Mouse (Mus musculus) heart, adult 2 months (tissue): ENCODE measurements around the gene Tbc1d10b. TPM values are rescaled to one million over a fixed set of nuclear protein-coding genes. Genes with fewer than 3 reads are reported as not detected.

ENCODE experiments used
- DNase-seq, 2 experiments: peaks; one replicate each; pipeline ENCODE4 v3.0.0; 2021
- H3K27ac ChIP-seq: fragments of 200-600 bp; 2 replicates; pipeline ENCODE4 v1.8.1; 2022
- H3K27me3 ChIP-seq: fragments of 200-500 bp; 2 replicates; pipeline ENCODE4 v1.6.1; 2012; ENCODE audit warnings: mild to moderate bottlenecking, low read length, inconsistent platforms, mixed read lengths; ENCODE audit not compliant: control insufficient read depth, insufficient read depth
- H3K36me3 ChIP-seq: fragments of 200-500 bp; 2 replicates; pipeline ENCODE4 v1.6.1; 2012; ENCODE audit warnings: low read length, inconsistent platforms; ENCODE audit not compliant: control insufficient read depth, insufficient read depth
- H3K4me1 ChIP-seq: fragments of 200-500 bp; 2 replicates; pipeline ENCODE4 v1.6.1; 2011; ENCODE audit warnings: low read length; ENCODE audit not compliant: control insufficient read depth, insufficient read depth
- H3K4me3 ChIP-seq: fragments of 200-600 bp; 2 replicates; pipeline ENCODE4 v1.8.1; 2022
- H3K79me2 ChIP-seq: fragments of 200-500 bp; replicated peaks from 2 replicates; pipeline ENCODE4 v1.6.1; 2012; ENCODE audit warnings: mild to moderate bottlenecking, inconsistent platforms, low read length, moderate library complexity, mixed read lengths; ENCODE audit not compliant: control insufficient read depth, insufficient read depth
- H3K9ac ChIP-seq: fragments of 200-500 bp; 2 replicates; pipeline ENCODE4 v1.6.1; 2012; ENCODE audit warnings: low read depth, mild to moderate bottlenecking, control low read depth, inconsistent platforms, low read length, mixed read lengths
- CTCF ChIP-seq: fragments of 200-600 bp; IDR thresholded peaks from 2 replicates; pipeline ENCODE4 v1.8.1; 2022; ENCODE audit warnings: antibody characterized with exemption, mild to moderate bottlenecking, moderate library complexity
- EP300 ChIP-seq: fragments of 200-500 bp; IDR thresholded peaks from 2 replicates; pipeline ENCODE4 v1.6.1; 2011; ENCODE audit warnings: low read depth, low read length, control low read depth; ENCODE audit not compliant: insufficient read depth
- POLR2A ChIP-seq: fragments of 200-500 bp; IDR thresholded peaks from 2 replicates; pipeline ENCODE4 v1.6.1; 2011; ENCODE audit warnings: mild to moderate bottlenecking, low read depth, low read length, control low read depth; ENCODE audit not compliant: insufficient read depth
- WGBS: fragments of 180-500 bp; shearing (Covaris S2); methylation state at CpG from one replicate; pipeline ENCODE4 v1.1.7; 2018; 5-methylcytosine and 5-hydroxymethylcytosine counted together
- intact Hi-C: fragments of 180-260 bp; cut with DNase I; formaldehyde crosslinking; loops from one replicate; pipeline ENCODE4 v1.15.1; 2025
- long read RNA-seq: library from polyadenylated mRNA; stranded (forward); transcript quantifications from one replicate; pipeline ENCODE4 v2.0.0, GENCODE M21; 2021
- polyA plus RNA-seq: library from polyadenylated mRNA; depleted of rRNA; stranded (reverse); fragments of >200 nt; gene quantifications from 2 replicates; pipeline ENCODE4 v1.2.3, GENCODE M21; 2012; rRNA removed
- total RNA-seq, 2 experiments: library from RNA; stranded (reverse); gene quantifications; 2 replicates each; pipeline ENCODE4 v1.2.3; 2021

Gene Tbc1d10b
- total RNA-seq: 10 to 100 TPM; 20.5 to 22.0 TPM
- 13.6 and 17.4 TPM in 2 replicates for polyA plus RNA-seq
- long read RNA-seq, transcript Tbc1d10b-201 (9 exons, 3,614 nt): major isoform, 24 of 35 reads
- long read RNA-seq, partial matches to known transcripts: 2 of 35 reads
- long read RNA-seq, other reads (novel, unspliced or antisense): 9 of 35 reads

DNA sequence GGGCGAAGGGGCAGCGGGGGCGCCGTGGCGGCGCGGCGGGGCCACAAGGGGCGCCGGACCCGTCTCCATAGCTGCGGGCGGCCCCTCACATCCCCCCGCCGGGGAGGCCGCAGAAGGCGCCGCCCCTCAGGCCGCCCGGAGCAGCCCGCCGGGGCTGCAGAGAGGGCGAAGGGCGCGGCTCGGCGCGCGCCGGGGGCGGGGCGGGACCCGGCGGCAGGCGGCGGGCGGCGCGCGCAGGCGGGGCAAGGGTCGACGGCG is at the start of gene Tbc1d10b:
Gene Tbc1d10b (minus strand): TSS at position 174 of the 258 bp plus-strand sequence.
- WGBS: under 1% methylated on average over 20 of the region's 44 CpGs
- intact Hi-C loops: loop anchor here (1.0 to 10.0 kb wide), 2 partner anchors 12 to 623 kb away; partner anchors contain the start of genes Apobr, Cd2bp2 and Cln3
- peak within 1 kb of the TSS; percentile 85 for H3K27ac ChIP-seq
- no peaks in the 10 kb centered on the region for H3K36me3 ChIP-seq
- peak within 1 kb of the TSS; percentile 90 for H3K9ac ChIP-seq
- no peak for DNase-seq
- H3K79me2 ChIP-seq: peaks cover 3% of the 10 kb centered on the region
- peak within 1 kb of the TSS; percentile 78 for H3K4me3 ChIP-seq
- TF ChIP-seq CTCF: peak; percentile 26
- TF ChIP-seq POLR2A: no peak
- no peaks in the 10 kb centered on the region for H3K27me3 ChIP-seq
- H3K4me1 ChIP-seq: peaks cover 2% of the 10 kb centered on the region; the same call in 1 of the 2 replicates

DNA sequence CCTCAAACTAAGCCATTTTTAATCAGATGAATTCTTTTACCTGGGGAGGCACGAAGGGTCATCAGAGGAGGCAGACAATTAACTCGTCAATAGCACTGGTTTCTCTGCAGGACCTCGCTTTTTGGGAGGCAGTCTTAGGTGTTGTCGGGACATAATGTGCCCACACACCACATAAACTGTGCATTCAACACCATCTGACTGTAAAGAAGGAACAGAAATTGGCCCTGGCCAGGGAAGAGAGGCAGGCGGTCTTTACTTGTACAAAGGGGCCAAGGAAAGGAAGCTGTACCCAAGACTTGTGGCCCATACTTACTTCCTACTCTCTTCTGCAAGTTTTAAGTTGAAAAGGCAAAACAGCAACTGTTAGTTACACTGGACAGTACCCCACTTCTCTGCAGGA is 48.2 kb upstream of the Tbc1d10b start:
- TF ChIP-seq CTCF (no peak), POLR2A (no peak), EP300 (no peak)
- H3K36me3 ChIP-seq: no peaks in the 10 kb centered on the region
- no peak overlapping the region for H3K9ac ChIP-seq
- WGBS: 81% methylated on average over 5 of the region's 5 CpGs
- no peak overlapping the region for H3K4me3 ChIP-seq
- DNase-seq: no peak
- H3K27me3 ChIP-seq: no peaks in the 10 kb centered on the region
- H3K4me1 ChIP-seq: peaks cover 4% of the 10 kb centered on the region
- H3K79me2 ChIP-seq: no peaks in the 10 kb centered on the region
- H3K27ac ChIP-seq: no peak overlapping the region
- intact Hi-C loops: no loop called here

DNA sequence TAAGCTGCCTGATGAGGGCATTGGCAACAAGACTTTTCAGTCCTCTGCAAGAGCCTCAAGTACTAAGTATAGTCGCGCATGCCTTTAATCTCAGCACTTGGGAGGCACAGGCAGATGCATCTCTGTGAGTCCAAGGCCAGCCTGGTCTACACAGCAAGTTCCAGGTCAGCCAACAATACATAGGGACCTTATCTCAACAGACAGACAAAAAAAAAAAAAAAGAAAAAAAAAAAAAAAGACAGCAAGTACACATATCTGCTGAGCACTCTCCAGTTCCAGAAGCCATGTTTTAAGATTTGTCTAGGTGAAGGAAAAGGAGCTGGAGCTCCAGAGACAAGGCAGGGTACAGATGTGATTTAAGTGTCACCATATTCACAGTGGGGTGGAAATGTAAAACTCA is 47.7 kb upstream of the Tbc1d10b start:
- no peak overlapping the region for H3K9ac ChIP-seq
- DNase-seq: no peak
- peaks cover 2% of the 10 kb centered on the region for H3K4me1 ChIP-seq
- no peak overlapping the region for H3K27ac ChIP-seq
- H3K36me3 ChIP-seq: no peaks in the 10 kb centered on the region
- WGBS: 81% methylated on average over 2 of the region's 2 CpGs
- no peak overlapping the region for H3K4me3 ChIP-seq
- intact Hi-C loops: loop anchor here (2.0 kb wide), 1 partner anchor 89 kb away; the partner anchor contains the start of gene Zfp768
- TF ChIP-seq POLR2A: no peak
- no peak for TF ChIP-seq CTCF
- TF ChIP-seq EP300: no peak
- H3K27me3 ChIP-seq: no peaks in the 10 kb centered on the region
- H3K79me2 ChIP-seq: no peaks in the 10 kb centered on the region

DNA sequence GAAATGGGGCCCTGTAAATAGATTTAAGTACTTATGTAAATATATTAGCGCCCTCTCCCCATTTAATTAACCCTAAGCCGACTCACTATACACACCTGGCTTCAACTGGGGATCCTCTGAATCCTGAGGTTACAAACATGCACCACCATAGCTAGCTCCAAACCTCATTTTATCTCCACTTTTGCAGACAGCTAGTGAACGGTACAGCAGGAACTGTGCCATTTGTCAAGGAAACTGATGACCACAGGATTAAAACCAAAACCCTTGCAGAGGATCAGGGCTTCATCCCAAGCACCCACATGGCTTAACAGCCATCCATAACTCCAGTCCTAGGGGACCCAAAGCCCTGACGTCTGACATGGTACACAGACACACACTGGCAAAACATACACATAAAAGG is 46.7 kb upstream of the Tbc1d10b start:
- intact Hi-C loops: loop anchor here (2.0 kb wide), 1 partner anchor 90 kb away; the partner anchor contains the start of gene Zfp768
- H3K9ac ChIP-seq: no peak overlapping the region
- 27% methylated on average over 4 of the region's 4 CpGs for WGBS
- no peak for DNase-seq
- H3K4me3 ChIP-seq: no peak overlapping the region; the same call in 1 of the 2 replicates
- H3K4me1 ChIP-seq: peaks cover 2% of the 10 kb centered on the region
- no peaks in the 10 kb centered on the region for H3K36me3 ChIP-seq
- H3K79me2 ChIP-seq: no peaks in the 10 kb centered on the region
- H3K27ac ChIP-seq: no peak overlapping the region; the same call in 1 of the 2 replicates
- no peaks in the 10 kb centered on the region for H3K27me3 ChIP-seq
- TF ChIP-seq EP300 (no peak), POLR2A (no peak), CTCF (no peak)

DNA sequence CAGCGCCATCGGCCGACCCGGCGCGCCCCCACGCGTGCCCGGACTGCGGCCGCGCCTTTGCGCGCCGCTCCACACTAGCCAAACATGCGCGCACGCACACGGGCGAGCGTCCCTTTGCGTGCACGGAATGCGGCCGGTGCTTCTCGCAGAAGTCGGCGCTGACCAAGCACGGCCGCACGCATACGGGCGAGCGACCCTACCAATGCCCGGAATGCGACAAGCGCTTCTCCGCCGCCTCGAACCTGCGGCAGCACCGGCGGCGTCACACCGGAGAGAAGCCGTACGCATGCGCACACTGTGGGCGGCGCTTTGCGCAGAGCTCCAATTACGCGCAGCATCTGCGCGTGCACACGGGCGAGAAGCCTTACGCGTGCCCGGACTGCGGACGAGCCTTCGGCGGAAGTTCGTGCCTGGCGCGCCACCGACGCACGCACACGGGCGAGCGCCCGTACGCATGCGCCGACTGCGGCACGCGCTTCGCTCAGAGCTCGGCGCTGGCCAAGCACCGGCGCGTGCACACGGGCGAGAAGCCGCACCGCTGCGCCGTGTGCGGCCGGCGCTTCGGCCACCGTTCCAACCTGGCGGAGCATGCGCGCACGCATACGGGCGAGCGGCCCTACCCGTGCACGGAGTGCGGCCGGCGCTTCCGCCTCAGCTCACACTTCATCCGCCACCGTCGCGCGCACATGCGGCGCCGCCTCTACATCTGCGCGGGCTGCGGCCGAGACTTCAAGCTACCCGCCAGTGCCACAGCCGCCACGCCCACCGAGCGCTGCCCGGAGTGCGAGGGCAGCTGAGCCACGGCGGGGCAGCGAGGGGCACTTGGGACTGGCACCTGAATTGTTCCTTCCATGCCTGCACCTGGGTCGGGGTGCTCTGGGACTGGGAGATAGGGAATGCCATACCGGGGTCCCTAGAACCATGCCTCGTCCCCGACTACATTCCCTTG is 45.8 kb upstream of the Tbc1d10b start:
- DNase-seq: peak; percentile 95 to 97
- intact Hi-C loops: loop anchor here (2.0 to 5.0 kb wide), 2 partner anchors 91 to 258 kb away; partner anchors contain the start of genes Srcap and Zfp768
- H3K4me1 ChIP-seq: peaks cover 2% of the 10 kb centered on the region
- H3K27me3 ChIP-seq: no peaks in the 10 kb centered on the region
- WGBS: under 1% methylated on average over 136 of the region's 136 CpGs
- peak overlapping the region; percentile 92 for H3K27ac ChIP-seq
- H3K36me3 ChIP-seq: no peaks in the 10 kb centered on the region
- no peak for TF ChIP-seq CTCF
- TF ChIP-seq POLR2A: peak; percentile 63; the same call in 1 of the 2 replicates
- TF ChIP-seq EP300: peak; percentile 84
- no peaks in the 10 kb centered on the region for H3K79me2 ChIP-seq
- peak overlapping the region; percentile 69 for H3K4me3 ChIP-seq
- peak overlapping the region; percentile 90 for H3K9ac ChIP-seq
